Mouse (Mus musculus) v-Abl transformed pro-B cells (cell line): Measurements from ENCODE around the gene Pef1.

Experiments used
- in situ Hi-C, 2 experiments: fragments of 400-800 bp; cut with MboI; formaldehyde crosslinking; loops; one replicate each; pipeline ENCODE4 v1.15.1; 2025; ENCODE audit not compliant: unreplicated experiment in 2 of 2

The Pef1 gene

DNA sequence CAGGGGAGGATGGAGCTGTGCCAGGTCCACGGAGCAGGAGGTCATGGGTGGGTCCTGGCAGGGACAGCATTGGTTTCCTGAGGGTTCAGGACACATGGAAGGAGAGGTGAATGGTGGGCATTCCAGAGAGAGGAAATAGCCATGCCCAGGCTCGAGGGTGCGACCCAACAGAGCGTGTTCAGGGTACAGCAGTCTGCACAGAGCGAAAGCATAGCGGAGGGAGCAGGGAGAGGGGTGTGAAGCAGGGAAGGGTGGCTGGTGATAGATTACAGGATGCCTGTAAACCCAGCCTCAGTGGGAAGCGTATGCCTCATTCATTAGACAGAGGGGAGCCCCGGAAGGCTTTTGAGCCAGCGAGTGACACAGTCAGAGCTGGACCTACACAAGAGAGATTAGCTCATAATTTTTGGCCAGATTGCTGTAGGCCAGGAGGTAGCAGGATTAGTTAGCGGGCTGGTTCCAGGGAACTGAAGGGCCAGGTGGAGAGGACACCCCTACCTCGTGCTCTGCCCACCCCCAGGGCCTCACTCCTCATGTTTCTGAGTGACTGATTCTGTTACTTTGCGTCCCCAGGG, 17.0 kb upstream of the Pef1 start:
- in situ Hi-C loops, result loop anchor here (5.0 to 10.0 kb wide), 3 partner anchors 381 to 411 kb away; partner anchors contain the start of gene Kpna6 (in 1 of the 2)

DNA sequence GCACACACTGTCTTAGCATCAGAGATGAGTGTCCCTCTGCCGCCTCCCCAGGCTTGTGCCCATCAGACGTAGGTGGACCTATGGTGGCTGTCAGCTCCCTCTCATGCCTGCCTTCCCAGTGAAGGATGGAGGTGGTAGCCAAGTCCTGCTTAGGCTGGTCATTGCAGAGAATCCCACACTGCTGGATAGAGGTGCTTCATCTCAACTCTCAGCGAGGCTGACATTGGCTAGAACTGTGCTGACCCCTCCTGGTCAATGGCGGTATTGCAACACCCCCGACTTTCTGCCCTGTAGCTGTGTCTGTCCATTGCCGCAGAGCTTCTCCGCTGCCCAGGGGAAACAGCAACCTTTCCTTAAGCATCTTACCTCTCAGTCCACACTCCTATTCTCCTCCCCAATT, 15.1 kb upstream of the Pef1 start:
- in situ Hi-C loops, result loop anchor here (5.0 to 10.0 kb wide), 3 partner anchors 382 to 412 kb away; partner anchors contain the start of gene Kpna6 (in 1 of the 2)

GRCm38 (mm10) chr4:130095137-130095536, 7.2 kb upstream of the Pef1 start:
- in situ Hi-C loops, result loop anchor here in 1 of 2 experiments (10.0 kb wide), 1 partner anchor 310 kb away; no protein-coding TSS in a partner anchor

GRCm38 (mm10) chr4:130101183-130101582, 1.2 kb upstream of the Pef1 start:
- in situ Hi-C loops, result no loop called here

DNA sequence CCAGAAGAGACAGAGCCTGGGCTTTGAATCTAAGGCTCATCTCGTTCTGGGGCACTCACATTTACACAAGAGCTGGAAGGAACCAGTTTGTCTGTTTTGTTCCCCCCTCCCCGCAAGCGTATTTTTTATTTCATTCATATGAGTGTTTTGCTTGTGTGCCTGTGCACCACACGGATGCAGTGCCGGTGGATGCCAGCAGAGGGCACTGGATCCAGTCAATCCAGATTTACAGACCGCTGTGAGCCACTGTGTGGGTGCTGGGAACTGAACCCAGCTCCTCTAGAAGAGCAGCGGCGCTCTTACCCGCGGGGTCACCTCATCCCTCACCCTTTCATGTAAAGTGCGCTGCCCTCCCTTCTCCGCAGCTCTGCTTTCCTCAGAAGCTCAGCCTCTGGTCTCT, 1.3 kb downstream of the Pef1 start:
- in situ Hi-C loops, result no loop called here

- in situ Hi-C loops, result no loop called here
Measured at GRCm38 (mm10) chr4:130104584-130104983, 2.2 kb downstream of the Pef1 start.

- in situ Hi-C loops, result no loop called here
Measured at GRCm38 (mm10) chr4:130107065-130107443, 4.7 kb downstream of the Pef1 start.

GRCm38 (mm10) chr4:130107444-130108131, 5.2 kb downstream of the Pef1 start:
- in situ Hi-C loops, result no loop called here

DNA sequence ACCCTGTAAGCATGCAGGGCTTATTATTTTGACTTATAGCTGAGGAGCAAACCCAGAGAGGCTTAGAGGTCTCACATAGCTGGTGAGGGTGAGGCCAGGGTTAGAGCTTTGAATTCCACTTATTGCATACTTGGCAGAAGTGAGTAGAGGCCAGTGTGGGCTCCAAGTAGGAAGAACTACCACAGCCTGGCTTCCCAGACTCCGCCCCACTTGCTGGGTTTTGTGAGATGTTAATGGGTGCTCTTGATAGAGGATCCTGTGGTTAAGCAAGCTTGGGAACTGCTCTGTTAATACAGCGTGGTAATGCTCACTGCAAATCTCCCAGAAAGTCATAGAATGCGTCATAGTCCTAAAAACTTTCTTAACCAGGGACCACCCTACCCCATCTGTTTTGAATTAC, 6.6 kb downstream of the Pef1 start:
- in situ Hi-C loops, result no loop called here

- in situ Hi-C loops, result no loop called here
Measured at GRCm38 (mm10) chr4:130109666-130110065, 7.3 kb downstream of the Pef1 start.

DNA sequence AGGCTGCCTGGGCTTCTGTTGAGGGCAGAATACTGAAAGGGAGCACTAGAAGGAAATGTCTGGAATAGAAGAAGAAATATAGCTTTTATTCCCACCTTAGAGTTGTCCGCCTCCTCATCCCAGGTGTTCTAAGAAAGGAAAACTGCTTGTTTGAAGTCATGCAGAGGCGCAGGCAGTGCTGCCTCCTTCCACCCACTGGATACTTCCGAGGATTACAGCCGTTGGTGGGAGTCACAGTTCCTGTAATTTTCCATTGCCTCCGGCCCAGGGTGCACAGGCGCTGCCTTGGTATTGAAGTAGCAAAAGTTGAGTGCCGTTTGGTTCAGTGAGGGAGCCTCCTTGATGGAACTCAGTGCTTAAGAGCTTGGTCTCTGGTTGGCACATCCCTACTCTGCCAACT, 7.7 kb downstream of the Pef1 start:
- in situ Hi-C loops, result no loop called here

GRCm38 (mm10) chr4:130112299-130112698, 9.9 kb downstream of the Pef1 start:
- in situ Hi-C loops, result no loop called here

DNA sequence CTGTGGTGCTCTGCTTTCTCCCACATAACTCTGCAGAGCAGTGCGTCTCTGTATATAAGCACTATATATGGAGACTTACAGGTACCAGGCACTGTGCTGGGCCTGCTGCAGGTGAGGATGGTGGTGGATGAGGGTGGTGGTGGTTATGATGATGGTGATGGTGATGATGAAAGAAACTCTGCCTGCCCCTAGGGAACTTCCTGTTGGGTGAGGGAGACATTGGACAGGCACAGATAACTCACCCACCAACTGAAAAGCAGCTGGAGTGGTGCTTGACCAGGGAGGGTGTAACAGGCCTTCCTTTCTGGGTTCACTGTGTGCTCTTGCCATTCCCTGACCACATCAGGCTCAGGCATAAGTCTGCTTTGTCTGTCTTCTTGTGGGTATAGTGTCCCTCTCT, 10.4 kb downstream of the Pef1 start:
- in situ Hi-C loops, result no loop called here

- in situ Hi-C loops, result no loop called here
Measured at GRCm38 (mm10) chr4:130120752-130121151, 18.4 kb downstream of the Pef1 start.

GRCm38 (mm10) chr4:130121560-130121959, 19.2 kb downstream of the Pef1 start:
- in situ Hi-C loops, result no loop called here

DNA sequence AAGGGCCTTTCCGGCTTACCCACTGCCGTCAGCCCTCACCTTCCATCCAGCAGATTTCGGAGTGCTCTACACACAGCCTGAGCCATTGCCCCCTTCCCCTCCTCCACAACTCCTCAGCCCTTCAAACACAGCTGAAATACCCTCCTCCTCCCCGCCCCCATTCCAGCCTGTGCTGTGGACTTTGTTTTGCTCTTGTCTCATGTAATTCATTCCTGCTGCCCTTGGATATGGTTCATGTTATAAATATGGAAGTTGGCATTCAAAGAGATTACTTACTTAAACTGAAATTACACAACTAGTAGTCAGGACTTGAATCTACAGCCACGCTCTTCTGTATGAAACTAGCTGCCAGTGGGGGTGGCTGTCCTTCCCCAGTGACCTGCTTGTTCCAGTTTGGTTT, 20.7 kb downstream of the Pef1 start:
- in situ Hi-C loops, result no loop called here

DNA sequence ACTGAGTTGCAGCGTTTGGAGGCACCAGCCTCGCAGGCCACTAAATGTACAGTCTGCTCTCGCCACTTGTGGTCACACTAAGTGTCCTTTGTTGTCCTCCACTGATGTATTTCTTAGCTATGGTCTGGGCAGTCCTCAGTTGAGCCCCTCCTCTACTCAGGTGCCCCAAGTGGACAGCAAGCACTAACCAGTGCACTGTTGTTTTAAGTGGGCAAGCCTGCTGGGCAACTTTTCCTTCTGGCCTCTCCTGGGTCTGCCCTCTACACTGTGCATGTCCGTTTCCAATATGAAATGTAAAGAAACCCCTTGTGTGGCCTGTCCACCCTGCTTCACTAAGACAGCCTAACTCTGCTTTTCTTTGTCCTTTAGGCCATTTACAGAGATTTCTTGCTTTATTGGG, 21.8 kb downstream of the Pef1 start:
- in situ Hi-C loops, result no loop called here

DNA sequence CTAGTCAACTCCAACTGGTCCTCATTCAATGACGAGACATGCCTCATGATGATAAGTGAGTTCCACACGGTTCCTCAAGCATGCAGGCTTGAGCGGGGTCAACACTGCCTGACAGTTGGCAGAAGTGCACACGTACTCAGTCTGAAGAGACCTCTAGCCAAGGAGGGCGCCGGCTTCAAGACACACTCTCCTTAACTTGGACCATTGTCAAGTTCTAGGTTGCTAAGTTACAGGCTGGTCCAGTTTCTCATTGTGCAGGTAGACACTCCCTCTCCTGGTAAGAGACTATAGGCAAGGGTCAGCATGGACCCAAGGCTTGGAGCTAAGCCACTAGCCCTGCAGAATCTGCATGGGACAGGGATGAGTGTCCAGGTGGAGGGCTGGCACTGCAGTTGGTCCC, 22.8 kb downstream of the Pef1 start:
- in situ Hi-C loops, result no loop called here

DNA sequence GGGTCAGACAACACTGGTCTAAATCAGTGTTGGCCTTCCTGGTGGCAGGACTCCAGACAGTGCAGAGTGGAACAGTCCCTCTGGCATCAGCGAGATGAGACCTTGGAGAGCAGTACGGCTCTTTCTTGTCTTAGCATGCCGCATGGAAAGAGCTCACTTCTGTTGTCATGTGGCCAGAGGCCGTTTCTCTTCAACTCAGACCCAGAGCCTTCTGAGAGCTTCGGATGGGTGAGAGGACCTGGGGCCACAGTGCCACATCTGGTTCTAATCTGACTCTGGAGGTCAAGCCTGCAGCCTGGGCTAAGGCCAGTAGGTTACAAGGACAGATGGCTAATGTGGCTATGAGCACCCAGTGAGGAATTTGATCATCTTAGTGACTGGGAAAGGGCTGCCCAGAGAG, 23.6 kb downstream of the Pef1 start:
- in situ Hi-C loops, result no loop called here

DNA sequence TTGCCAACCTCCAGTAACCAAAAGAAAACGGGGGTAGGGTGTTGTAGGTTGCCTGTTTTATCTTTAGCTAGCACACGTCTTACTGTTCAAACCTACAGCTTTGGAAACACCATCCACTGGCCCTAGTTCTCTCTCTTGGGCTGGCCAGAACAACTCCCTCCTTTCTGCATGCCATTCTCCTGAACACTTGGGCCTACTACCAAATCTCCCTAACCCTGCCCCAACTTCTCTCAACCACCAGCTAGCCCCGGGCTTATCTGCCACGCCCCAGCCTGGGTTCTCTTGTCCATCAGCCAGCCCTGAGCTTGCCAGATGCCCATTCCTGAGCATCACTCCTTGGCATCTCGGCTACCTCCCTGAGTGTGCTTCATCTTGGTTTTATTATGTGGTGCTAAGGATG, 26.5 kb downstream of the Pef1 start:
- in situ Hi-C loops, result no loop called here

DNA sequence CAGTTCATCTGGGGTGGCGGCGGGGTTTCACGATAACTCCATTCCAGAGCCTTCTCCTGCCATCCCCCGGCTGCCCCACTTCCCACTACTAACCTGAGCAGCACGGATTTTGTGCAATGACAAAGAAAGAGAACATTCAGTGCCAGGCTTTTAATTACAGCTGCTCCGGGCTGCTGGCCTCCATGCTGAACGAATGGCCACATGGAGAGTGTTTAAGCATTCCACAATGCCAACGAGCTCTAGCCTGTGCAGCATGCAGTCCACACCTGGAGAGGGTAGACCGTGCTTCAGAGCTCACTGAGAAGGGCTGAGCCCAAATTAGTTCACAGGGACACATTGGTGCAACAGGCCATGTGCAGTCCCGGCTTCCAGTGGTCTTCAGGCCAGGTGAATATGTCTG, 27.7 kb downstream of the Pef1 start:
- in situ Hi-C loops, result no loop called here

- in situ Hi-C loops, result no loop called here
Measured at GRCm38 (mm10) chr4:130130641-130131350, 28.4 kb downstream of the Pef1 start.
